Mouse (Mus musculus): ENCODE measurements at regions not wholly inside any gene's neighbourhood (a gene's known extent, or its start where the extent isn't known, plus 50 kb on each side); places are given as distances from the start of the nearest gene placed in this dataset.

GRCm38 (mm10) chr2:114968651-114969050 lies 313.9 kb upstream of the Dph6 start:
- DNase-seq (ENCODE audit: inconsistent ontology term) = no peak

GRCm38 (mm10) chr2:114993419-114993818 lies 338.7 kb upstream of the Dph6 start:
- DNase-seq (ENCODE audit: inconsistent ontology term) = no peak

GRCm38 (mm10) chr2:114993882-114994281 lies 339.1 kb upstream of the Dph6 start:
- no peak for DNase-seq (ENCODE audit: inconsistent ontology term)

- DNase-seq (ENCODE audit: inconsistent ontology term) = no peak
Measured at GRCm38 (mm10) chr2:114994691-114995347, 340.1 kb upstream of the Dph6 start.

- no peak for DNase-seq (ENCODE audit: inconsistent ontology term)
Measured at GRCm38 (mm10) chr2:115013916-115014315, 359.2 kb upstream of the Dph6 start.

GRCm38 (mm10) chr2:115026777-115027176 lies 372.0 kb upstream of the Dph6 start:
- no peak for DNase-seq (ENCODE audit: inconsistent ontology term)

GRCm38 (mm10) chr2:115031134-115031533 lies 376.4 kb upstream of the Dph6 start:
- peak; percentile 80 for DNase-seq (ENCODE audit: inconsistent ontology term)

- DNase-seq (ENCODE audit: inconsistent ontology term) = peak; percentile 91
Measured at GRCm38 (mm10) chr2:115036205-115036604, 381.4 kb upstream of the Dph6 start.

GRCm38 (mm10) chr2:115042299-115042785 lies 387.6 kb upstream of the Dph6 start:
- DNase-seq (ENCODE audit: inconsistent ontology term) = no peak

GRCm38 (mm10) chr2:115056327-115057070 lies 401.7 kb upstream of the Dph6 start:
- DNase-seq (ENCODE audit: inconsistent ontology term) = peak; percentile 38

GRCm38 (mm10) chr2:115057200-115057599 lies 402.4 kb upstream of the Dph6 start:
- DNase-seq (ENCODE audit: inconsistent ontology term) = no peak

- no peak for DNase-seq (ENCODE audit: inconsistent ontology term)
Measured at GRCm38 (mm10) chr2:115067489-115068163, 412.9 kb upstream of the Dph6 start.

- DNase-seq (ENCODE audit: inconsistent ontology term) = no peak
Measured at GRCm38 (mm10) chr2:115069704-115070103, 414.9 kb upstream of the Dph6 start.

- DNase-seq (ENCODE audit: inconsistent ontology term) = no peak
Measured at GRCm38 (mm10) chr2:115070123-115070522, 415.4 kb upstream of the Dph6 start.

GRCm38 (mm10) chr2:115070666-115071065 lies 415.9 kb upstream of the Dph6 start:
- DNase-seq (ENCODE audit: inconsistent ontology term) = no peak

GRCm38 (mm10) chr2:115081563-115082291 lies 427.0 kb upstream of the Dph6 start:
- DNase-seq (ENCODE audit: inconsistent ontology term) = no peak

- no peak for DNase-seq (ENCODE audit: inconsistent ontology term)
Measured at GRCm38 (mm10) chr2:115082292-115082809, 427.6 kb upstream of the Dph6 start.

GRCm38 (mm10) chr2:115088421-115089120 lies 433.8 kb upstream of the Dph6 start:
- no peak for DNase-seq (ENCODE audit: inconsistent ontology term)

- no peak for DNase-seq (ENCODE audit: inconsistent ontology term)
Measured at GRCm38 (mm10) chr2:115090430-115091175, 435.8 kb upstream of the Dph6 start.

GRCm38 (mm10) chr2:115095351-115095750 lies 440.6 kb upstream of the Dph6 start:
- DNase-seq (ENCODE audit: inconsistent ontology term) = no peak

Data from Muller cell, postnatal 12 days (primary cell).